Mouse (Mus musculus) adrenal gland, adult 2 months (tissue): ENCODE results near the gene Rap1gap. TPM values are rescaled to one million over a fixed set of nuclear protein-coding genes. Genes with fewer than 3 reads are reported as not detected.

ENCODE experiments used
- DNase-seq: peaks from one replicate; pipeline ENCODE4 v3.0.0; 2021
- long read RNA-seq: library from polyadenylated mRNA; stranded (forward); transcript quantifications from one replicate; pipeline ENCODE4 v2.0.0, GENCODE M21; 2021
- polyA plus RNA-seq: library from polyadenylated mRNA; depleted of rRNA; stranded (reverse); fragments of >200 nt; gene quantifications from 2 replicates; pipeline ENCODE4 v1.2.3, GENCODE M21; 2012; rRNA removed
- total RNA-seq, 2 experiments: library from RNA; stranded (reverse); gene quantifications; 2 replicates each; pipeline ENCODE4 v1.2.3; 2021

Gene Rap1gap
- 100 to 1,000 TPM; 119 to 172 TPM for total RNA-seq
- polyA plus RNA-seq, result 489 and 541 TPM in 2 replicates
- long read RNA-seq, transcript Rap1gap-202 (23 exons, 3,168 nt), result major isoform, 39 of 180 reads
- long read RNA-seq, partial matches to known transcripts, result 62 of 180 reads
- long read RNA-seq, other reads (novel, unspliced or antisense), result 77 of 180 reads

- peak; percentile 79 for DNase-seq
Measured at GRCm38 (mm10) chr4:137664433-137664979, at the start of gene Rap1gap. Gene Rap1gap, plus strand, starts transcription at chr4:137664726.

- DNase-seq, result no peak
Measured at GRCm38 (mm10) chr4:137622847-137623246, 41.7 kb upstream of the Rap1gap start.

DNA sequence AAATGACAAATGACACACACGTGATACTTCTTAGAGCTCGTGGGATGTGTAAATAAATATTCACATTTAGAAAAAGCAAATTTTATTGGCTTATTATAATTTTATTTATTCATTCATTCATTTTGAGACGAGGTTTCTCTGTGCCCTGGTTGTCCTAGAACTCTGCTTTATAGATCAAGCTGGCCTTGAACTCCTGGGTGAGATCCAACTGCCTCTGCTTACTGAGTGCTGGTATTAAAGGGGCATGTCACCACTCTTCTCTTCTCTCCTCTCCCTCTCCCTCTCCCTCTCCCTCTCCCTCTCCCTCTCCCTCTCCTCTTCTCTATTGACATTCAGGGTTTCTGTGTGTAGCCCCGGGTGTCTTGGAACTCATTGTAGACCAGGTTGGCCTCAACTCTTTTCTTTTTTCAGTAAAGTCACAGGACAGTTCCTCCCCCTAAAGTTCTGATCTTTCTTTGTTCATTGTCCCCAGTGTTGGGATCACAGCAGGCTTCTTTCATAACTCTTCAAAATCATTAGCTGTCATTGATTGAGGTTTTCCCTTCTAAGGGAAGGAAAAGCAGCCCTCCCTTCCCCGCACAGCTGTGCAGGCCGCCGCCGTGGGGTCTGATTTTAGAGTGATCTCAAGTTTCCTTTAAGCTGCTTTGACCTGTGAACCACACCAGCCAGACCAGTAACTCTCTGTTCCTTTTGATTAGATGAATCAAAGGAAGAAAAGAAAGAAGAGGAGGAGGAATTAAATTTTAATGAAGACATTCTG, 36.9 kb upstream of the Rap1gap start:
- DNase-seq, result peak; percentile 64

DNA sequence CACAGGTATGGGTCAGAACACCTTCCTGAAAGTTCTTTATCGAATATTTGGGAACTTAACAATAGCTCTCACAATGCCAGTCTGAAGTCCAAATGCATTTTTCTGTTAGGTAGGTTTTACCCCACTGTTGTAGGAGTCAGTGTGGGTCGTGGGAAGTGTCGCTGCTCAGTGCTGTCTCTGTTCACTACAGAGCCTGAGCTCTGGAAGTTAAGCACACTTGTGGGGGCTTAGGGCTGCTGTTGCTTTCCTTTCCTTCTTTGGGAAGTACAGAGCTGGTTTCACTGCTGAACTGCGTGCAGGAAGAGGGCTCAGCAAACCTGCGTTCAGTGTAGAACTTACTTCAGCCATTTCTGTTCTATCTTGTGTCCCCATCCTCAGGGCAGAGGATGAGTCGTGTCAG, 36.1 kb upstream of the Rap1gap start:
- DNase-seq, result no peak

DNA sequence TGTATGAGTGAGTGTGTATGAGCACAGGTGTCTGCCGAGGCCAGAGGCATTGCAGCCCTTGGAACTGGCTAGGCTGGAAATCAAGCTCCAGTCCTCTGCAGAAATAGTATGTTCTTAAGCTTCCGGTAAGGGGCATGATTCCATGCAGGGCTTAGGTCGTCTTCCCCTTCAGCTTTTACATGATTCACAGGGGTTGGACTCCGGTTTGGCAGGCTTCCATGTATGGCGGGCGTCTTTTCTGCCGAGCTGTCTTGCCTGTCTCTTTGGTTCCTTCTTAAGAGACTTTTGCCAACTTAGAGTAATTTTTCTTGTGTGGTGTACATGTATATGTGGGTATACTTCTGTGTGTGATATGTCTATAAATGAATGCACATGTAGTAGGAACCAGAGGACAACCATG, 35.2 kb upstream of the Rap1gap start:
- DNase-seq, result peak; percentile 72

- DNase-seq, result no peak
Measured at GRCm38 (mm10) chr4:137630153-137630552, 34.4 kb upstream of the Rap1gap start.

- DNase-seq, result peak; percentile 80
Measured at GRCm38 (mm10) chr4:137631596-137631995, 32.9 kb upstream of the Rap1gap start.

- DNase-seq, result peak; percentile 26
Measured at GRCm38 (mm10) chr4:137633394-137633793, 31.1 kb upstream of the Rap1gap start.

GRCm38 (mm10) chr4:137636597-137636996, 27.9 kb upstream of the Rap1gap start:
- DNase-seq, result no peak

DNA sequence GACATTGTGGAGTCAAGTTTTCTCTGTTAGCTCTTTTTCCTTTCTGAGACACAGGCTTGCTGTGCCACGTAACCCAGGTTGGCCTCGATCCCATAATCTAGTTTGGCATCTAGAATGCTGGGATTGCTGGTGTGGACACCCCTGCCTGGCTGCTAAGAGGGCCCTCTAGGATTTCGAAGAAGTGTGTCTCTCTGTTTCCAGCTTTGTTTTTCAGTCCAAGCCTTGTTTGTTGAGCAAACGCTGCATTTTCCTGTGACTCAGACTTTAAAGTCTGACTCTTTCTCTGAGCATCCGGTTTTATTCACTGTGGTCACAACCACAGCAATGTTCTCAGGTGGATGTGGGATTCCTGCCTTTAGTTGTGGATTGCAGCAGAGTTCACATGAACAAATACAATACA, 23.0 kb upstream of the Rap1gap start:
- DNase-seq, result peak; percentile 72

DNA sequence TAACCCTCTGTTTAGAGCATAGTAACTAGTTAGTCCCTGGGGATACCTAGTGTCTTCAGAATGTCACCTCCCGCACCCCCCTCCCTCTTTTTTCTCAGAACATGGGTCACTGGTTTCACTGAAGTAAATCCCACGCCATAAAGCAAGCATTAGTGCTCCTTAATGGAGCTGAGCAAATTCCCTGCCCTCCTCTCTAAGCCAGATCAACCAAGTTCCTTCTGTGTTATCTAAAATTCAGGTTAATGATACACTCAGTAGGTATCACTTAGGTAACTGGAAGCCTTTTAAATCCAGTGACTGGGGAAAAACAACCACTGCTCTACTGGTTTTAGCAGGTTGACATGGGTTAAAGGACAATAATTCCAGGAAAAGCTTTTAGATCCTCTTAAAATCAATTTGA, 22.4 kb upstream of the Rap1gap start:
- DNase-seq, result no peak

DNA sequence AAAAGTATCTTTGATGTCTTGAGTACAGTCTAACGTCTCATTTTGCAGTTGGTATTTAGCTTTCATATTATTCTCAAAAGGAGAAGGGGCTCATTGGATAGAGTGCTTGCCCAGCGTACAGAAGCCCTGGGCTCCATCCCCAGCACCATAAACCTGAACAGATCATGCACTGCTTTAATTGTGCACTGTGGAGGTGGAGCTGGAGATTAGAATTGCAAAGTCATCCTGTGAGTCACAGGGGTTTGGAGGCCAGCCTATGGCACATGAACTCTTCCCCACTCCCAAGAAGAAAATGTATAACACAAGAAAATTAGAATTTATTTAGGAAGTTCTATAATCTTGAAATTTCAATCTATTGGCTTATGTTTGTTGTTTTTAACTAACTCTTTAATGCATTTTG, 21.1 kb upstream of the Rap1gap start:
- peak; percentile 77 for DNase-seq

DNA sequence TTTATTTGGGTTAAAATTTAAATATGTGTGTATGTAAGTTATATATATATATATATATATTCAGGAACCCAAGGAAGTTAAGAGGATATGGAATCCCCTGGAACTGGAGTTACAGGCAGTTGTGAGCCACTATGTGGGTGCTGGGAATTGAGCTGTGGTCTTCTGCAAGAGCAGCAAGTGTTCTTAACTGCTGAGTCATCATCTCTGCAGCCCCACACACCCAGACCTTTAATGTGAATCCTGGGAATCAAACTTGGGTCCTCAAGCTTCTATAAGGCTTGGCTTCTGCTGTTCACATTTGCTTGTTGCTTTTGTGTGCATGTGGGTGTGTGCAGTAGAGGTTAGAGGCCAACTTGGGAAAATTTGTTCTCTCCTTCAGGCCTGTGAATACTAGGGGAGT, 18.3 kb upstream of the Rap1gap start:
- no peak for DNase-seq

- no peak for DNase-seq
Measured at GRCm38 (mm10) chr4:137647648-137648047, 16.9 kb upstream of the Rap1gap start.

DNA sequence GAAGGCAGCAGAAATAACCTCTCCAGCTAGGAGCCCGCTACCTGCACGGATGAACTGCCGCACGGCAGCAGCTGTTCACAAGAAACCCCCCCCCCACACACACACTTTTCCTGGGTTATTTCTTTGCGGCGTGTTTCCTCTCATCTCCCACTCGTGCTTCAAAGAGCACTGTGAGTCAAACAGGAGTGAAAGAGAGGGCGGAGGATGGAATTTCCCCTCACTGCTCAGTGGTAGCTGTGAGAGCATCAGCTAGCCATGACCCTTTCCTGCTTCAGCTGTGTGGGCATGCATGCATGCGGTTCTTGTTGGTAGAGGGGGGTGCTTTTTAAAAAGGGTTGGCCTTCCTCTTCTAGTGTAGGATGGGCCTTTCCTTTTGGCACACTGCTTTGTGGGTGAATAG, 16.3 kb upstream of the Rap1gap start:
- DNase-seq, result no peak

DNA sequence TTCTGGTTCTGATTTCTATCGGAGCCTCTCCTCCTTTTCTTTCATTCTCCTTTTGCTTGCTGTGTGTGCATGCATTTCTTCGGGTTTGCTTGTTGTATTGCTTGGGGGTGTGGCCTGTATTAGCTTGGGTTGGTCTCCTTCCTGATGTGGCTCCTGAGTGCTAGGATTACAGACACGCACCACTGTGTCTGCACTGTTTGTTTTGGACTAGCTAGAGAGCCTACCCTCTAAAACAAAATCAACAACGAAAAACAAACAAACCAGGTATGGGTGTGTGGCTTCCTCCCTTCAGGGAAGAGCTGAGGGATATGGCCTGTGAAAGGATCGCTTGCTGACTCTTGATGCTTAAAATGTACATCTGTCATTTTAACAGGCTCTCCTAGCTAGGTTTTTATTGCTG, 13.6 kb upstream of the Rap1gap start:
- DNase-seq, result no peak

- DNase-seq, result peak; percentile 59
Measured at GRCm38 (mm10) chr4:137652835-137653346, 11.6 kb upstream of the Rap1gap start.

GRCm38 (mm10) chr4:137655241-137656031, 9.1 kb upstream of the Rap1gap start:
- no peak for DNase-seq

- DNase-seq, result no peak
Measured at GRCm38 (mm10) chr4:137657674-137658073, 6.9 kb upstream of the Rap1gap start.

DNA sequence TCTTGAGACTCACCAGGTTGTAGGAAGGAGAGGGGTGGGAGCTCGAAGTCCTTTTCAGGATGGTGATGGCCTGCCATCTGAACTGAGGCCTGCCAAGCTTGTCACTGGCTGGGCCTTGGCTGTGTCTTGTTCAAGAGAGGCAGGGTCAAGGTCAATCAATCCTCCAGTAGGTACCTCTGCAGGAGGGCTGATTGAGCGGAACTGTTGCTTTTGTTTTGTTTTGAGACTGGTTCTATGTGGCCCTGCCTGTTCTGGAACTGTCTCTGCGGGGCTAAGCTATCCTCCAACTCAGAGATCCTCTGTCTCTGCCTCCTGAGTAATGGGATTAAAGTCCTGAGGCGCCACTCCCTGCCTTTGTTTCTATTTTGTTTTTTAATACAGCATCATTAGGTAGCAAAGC, 5.0 kb upstream of the Rap1gap start:
- DNase-seq, result no peak

GRCm38 (mm10) chr4:137660364-137661077, 4.0 kb upstream of the Rap1gap start:
- DNase-seq, result no peak

GRCm38 (mm10) chr4:137661078-137661450, 3.5 kb upstream of the Rap1gap start:
- no peak for DNase-seq
